ENCODE assay signal across 11 mouse cellular contexts in genomic region chr14:16547492-16548199, GRCm38 (mm10).
DNase-seq lines count a peak whose midpoint lies in the region; ATAC-seq and TF ChIP-seq lines count a peak whose summit lies in the region.
"Had no signal": no experiment of that assay in that cellular context is flagged by ENCODE, and none has a peak within 500 bp of the region (broad histone marks: within the 10 kb centered on the region; RNA-seq: fewer than 3 reads in every experiment).

No protein-coding gene starts in this region.

- no peaks in the 10 kb centered on the region for H3K9me3 ChIP-seq in heart, embryonic 12.5 days (replicated peaks)
- H3K9me3 ChIP-seq in MEL (replicated peaks; ENCODE audit: insufficient read depth, low read length) = no peaks in the 10 kb centered on the region
- no peaks in the 10 kb centered on the region for H3K9me3 ChIP-seq in heart, embryonic 15.5 days (replicated peaks)
- H3K9me3 ChIP-seq: liver, embryonic 13.5 days; midbrain, embryonic 12.5 days had no signal

- TF ChIP-seq CTCF in MEL (IDR thresholded peaks at IDR 0.05 in 2 of 3, conservative IDR thresholded peaks at IDR 0.05 in 1 of 3; ENCODE audit: control insufficient read depth in 1 of 3, insufficient read depth in 1 of 3, low read depth in 2 of 3, low read length in 3 of 3, poor library complexity in 1 of 3, severe bottlenecking in 1 of 3) = no peak

- peaks cover 29% of the 10 kb centered on the region for H3K4me1 ChIP-seq in heart, embryonic 12.5 days (replicated peaks)
- peaks cover 0 to 12% of the 10 kb centered on the region in 2 experiments; a peak in 2 of 4 replicates for H3K4me1 ChIP-seq in MEL (ENCODE audit: control insufficient read depth in 1 of 2, insufficient read depth in 2 of 2, low read length in 2 of 2)
- H3K4me1 ChIP-seq in heart, embryonic 15.5 days (replicated peaks) = peaks cover 27% of the 10 kb centered on the region
- H3K4me1 ChIP-seq: liver, embryonic 13.5 days; midbrain, embryonic 12.5 days had no signal

- intact Hi-C loops in heart, postnatal 25 days (cut with DNase I) = loop anchor here (2.0 kb wide), 1 partner anchor 19 kb away; no protein-coding TSS in a partner anchor

- H3K79me2 ChIP-seq in MEL (ENCODE audit: control insufficient read depth, insufficient read depth, low read length, poor library complexity) = no peaks in the 10 kb centered on the region

- peaks cover 17% of the 10 kb centered on the region for H3K36me3 ChIP-seq in heart, embryonic 12.5 days
- no peaks in the 10 kb centered on the region for H3K36me3 ChIP-seq in MEL (ENCODE audit: control insufficient read depth in 1 of 2, insufficient read depth in 2 of 2, low read length in 2 of 2)
- H3K36me3 ChIP-seq in heart, embryonic 15.5 days = no peaks in the 10 kb centered on the region
- H3K36me3 ChIP-seq: liver, embryonic 13.5 days; midbrain, embryonic 12.5 days had no signal

- peak; percentile 73 to 75 for TF ChIP-seq EP300 in MEL (IDR thresholded peaks at IDR 0.05; ENCODE audit: low read depth in 1 of 2, low read length in 2 of 2)

- peak overlapping the region; percentile 3; the same call in 1 of the 2 replicates for H3K27ac ChIP-seq in heart, embryonic 12.5 days (ENCODE audit: poor library complexity, severe bottlenecking)
- H3K27ac ChIP-seq in MEL (ENCODE audit: control insufficient read depth, low read depth, low read length) = peak overlapping the region; percentile 49; the same call in 1 of the 2 replicates
- H3K27ac ChIP-seq in heart, embryonic 15.5 days = peak overlapping the region; percentile 57
- H3K27ac ChIP-seq: liver, embryonic 13.5 days; midbrain, embryonic 12.5 days had no signal

- H3K4me3 ChIP-seq in heart, embryonic 12.5 days = no peak overlapping the region
- H3K4me3 ChIP-seq in MEL (ENCODE audit: control insufficient read depth in 1 of 2, insufficient read depth in 1 of 2, low read depth in 2 of 2, low read length in 2 of 2) = no peak overlapping the region
- no peak overlapping the region for H3K4me3 ChIP-seq in heart, embryonic 15.5 days
- H3K4me3 ChIP-seq: liver, embryonic 13.5 days; midbrain, embryonic 12.5 days had no signal

- TF ChIP-seq RAD21 in MEL (IDR thresholded peaks at IDR 0.05; ENCODE audit: low read depth, low read length) = no peak

- no peaks in the 10 kb centered on the region for H3K27me3 ChIP-seq in heart, embryonic 12.5 days (replicated peaks)
- no peaks in the 10 kb centered on the region for H3K27me3 ChIP-seq in MEL (ENCODE audit: control insufficient read depth in 1 of 2, insufficient read depth in 2 of 2, low read length in 2 of 2)
- H3K27me3 ChIP-seq in heart, embryonic 15.5 days = no peaks in the 10 kb centered on the region
- H3K27me3 ChIP-seq: liver, embryonic 13.5 days; midbrain, embryonic 12.5 days had no signal

- DNase-seq in heart, postnatal 25 days (ENCODE audit: low spot score) = no peak
- DNase-seq in MEL (ENCODE audit: low read depth, low spot score) = peak; percentile 75
- peak; percentile 15 for DNase-seq in cerebellum, adult 11 months
- DNase-seq in spleen, adult 18-20 months = no peak
- DNase-seq in layer of hippocampus, adult 18-20 months (ENCODE audit: low spot score in 2 of 2) = no peak
- DNase-seq: kidney, adult 11 months; liver, embryonic 13.5 days; lung, postnatal 14 days had no signal

- no peak for TF ChIP-seq POLR2A in MEL (IDR thresholded peaks at IDR 0.05; ENCODE audit: control insufficient read depth in 1 of 2, insufficient read depth in 1 of 2, low read depth in 1 of 2, low read length in 2 of 2, poor library complexity in 1 of 2)

- ATAC-seq in heart, embryonic 12.5 days (ENCODE audit: insufficient number of reproducible peaks, low FRiP score) = no peak
- ATAC-seq in heart, embryonic 15.5 days (replicated peaks; ENCODE audit: insufficient number of reproducible peaks, insufficient read depth, low FRiP score, low read depth) = no peak

- 61% methylated on average over 6 of the region's 6 CpGs for WGBS in heart, embryonic 12.5 days
- 42% methylated on average over 6 of the region's 6 CpGs for WGBS in heart, embryonic 15.5 days

- H3K9ac ChIP-seq in heart, embryonic 12.5 days = no peak overlapping the region
- H3K9ac ChIP-seq in MEL (ENCODE audit: control insufficient read depth, low read depth, low read length, poor library complexity, severe bottlenecking) = no peak overlapping the region
- H3K9ac ChIP-seq in heart, embryonic 15.5 days = no peak overlapping the region
- H3K9ac ChIP-seq: liver, embryonic 13.5 days; midbrain, embryonic 12.5 days had no signal

- no peak overlapping the region for H3K4me2 ChIP-seq in heart, embryonic 12.5 days
- no peak overlapping the region for H3K4me2 ChIP-seq in heart, embryonic 15.5 days
- H3K4me2 ChIP-seq: liver, embryonic 13.5 days; midbrain, embryonic 12.5 days had no signal

TF ChIP-seq in MEL, 35 proteins besides CTCF, POLR2A, EP300 and RAD21:
- no peak for TF ChIP-seq ZMIZ1 (IDR thresholded peaks at IDR 0.05; ENCODE audit: low read depth, low read length)
- no peak for TF ChIP-seq GABPA (IDR thresholded peaks at IDR 0.05; ENCODE audit: low read depth, low read length)
- peak; percentile 68 for TF ChIP-seq ETS1 (IDR thresholded peaks at IDR 0.05; ENCODE audit: low read depth, low read length)
- TF ChIP-seq MAX (IDR thresholded peaks at IDR 0.05; ENCODE audit: low read length) = 0 out of 2 replicates have a peak, but pooled peaks have one; percentile 26
- no peak for TF ChIP-seq POLR2AphosphoS5 (IDR thresholded peaks at IDR 0.05; ENCODE audit: borderline replicate concordance, low read depth, low read length)
- no peak for TF ChIP-seq CHD1 (IDR thresholded peaks at IDR 0.05; ENCODE audit: low read depth, low read length)
- no peak for TF ChIP-seq CHD2 (IDR thresholded peaks at IDR 0.05; ENCODE audit: low read length)
- no peak for TF ChIP-seq E2F4 (IDR thresholded peaks at IDR 0.05; ENCODE audit: borderline replicate concordance, low read depth, low read length)
- no peak for TF ChIP-seq ZNF384 (IDR thresholded peaks at IDR 0.05; ENCODE audit: low read depth, low read length)
- no peak for TF ChIP-seq HCFC1 (IDR thresholded peaks at IDR 0.05; ENCODE audit: low read depth, low read length)
- no peak for TF ChIP-seq ZKSCAN1 (IDR thresholded peaks at IDR 0.05; ENCODE audit: low read depth, low read length)
- no peak for TF ChIP-seq MEF2A (IDR thresholded peaks at IDR 0.05; ENCODE audit: extremely low read depth, insufficient replicate concordance, low read depth, low read length, poor library complexity, severe bottlenecking)
- TF ChIP-seq SIN3A (IDR thresholded peaks at IDR 0.05; ENCODE audit: low read length) = peak; percentile 34; the same call in 1 of the 2 replicates
- no peak for TF ChIP-seq SMC3 (IDR thresholded peaks at IDR 0.05; ENCODE audit: low read depth, low read length)
- no peak for TF ChIP-seq POLR2AphosphoS2 (IDR thresholded peaks at IDR 0.05; ENCODE audit: low read length)
- TF ChIP-seq TAL1 (IDR thresholded peaks at IDR 0.05; ENCODE audit: low read length) = no peak
- TF ChIP-seq MXI1 (IDR thresholded peaks at IDR 0.05; ENCODE audit: low read depth, low read length) = no peak
- TF ChIP-seq NRF1 (IDR thresholded peaks at IDR 0.05; ENCODE audit: insufficient read depth, low read depth, low read length, poor library complexity, severe bottlenecking) = no peak
- no peak for TF ChIP-seq USF2 (IDR thresholded peaks at IDR 0.05; ENCODE audit: borderline replicate concordance in 1 of 2, insufficient read depth in 1 of 2, low read depth in 1 of 2, low read length in 2 of 2)
- no peak for TF ChIP-seq BHLHE40 (IDR thresholded peaks at IDR 0.05; ENCODE audit: borderline replicate concordance, low read depth, low read length)
- no peak for TF ChIP-seq USF1 (IDR thresholded peaks at IDR 0.05; ENCODE audit: low read depth, low read length)
- no peak for TF ChIP-seq ZC3H11A (IDR thresholded peaks at IDR 0.05; ENCODE audit: low read depth, low read length)
- TF ChIP-seq TBP (IDR thresholded peaks at IDR 0.05; ENCODE audit: low read depth, low read length) = no peak
- no peak for TF ChIP-seq UBTF (IDR thresholded peaks at IDR 0.05; ENCODE audit: borderline replicate concordance, insufficient read depth, low read depth, low read length)
- peak; percentile 14; the same call in 1 of the 2 replicates for TF ChIP-seq RCOR1 (IDR thresholded peaks at IDR 0.05; ENCODE audit: low read depth, low read length)
- TF ChIP-seq MAZ (IDR thresholded peaks at IDR 0.05; ENCODE audit: low read depth, low read length) = no peak
- no peak for TF ChIP-seq JUND (IDR thresholded peaks at IDR 0.05; ENCODE audit: low read depth, low read length)
- 0 out of 2 replicates have a peak, but pooled peaks have one; percentile 29 for TF ChIP-seq MYC (IDR thresholded peaks at IDR 0.05; ENCODE audit: low read depth, low read length)
- TF ChIP-seq KAT2A (conservative IDR thresholded peaks at IDR 0.05; ENCODE audit: low read depth, low read length) = no peak
- TF ChIP-seq ELF1 (IDR thresholded peaks at IDR 0.05; ENCODE audit: low read depth, low read length) = no peak
- TF ChIP-seq MYB (IDR thresholded peaks at IDR 0.05; ENCODE audit: low read depth, low read length) = no peak
- TF ChIP-seq TCF12 (IDR thresholded peaks at IDR 0.05; ENCODE audit: low read depth, low read length) = peak; percentile 53
- TF ChIP-seq NELFE (IDR thresholded peaks at IDR 0.05; ENCODE audit: low read depth, low read length) = no peak
- TF ChIP-seq GATA1 (IDR thresholded peaks at IDR 0.05; ENCODE audit: low read depth, low read length) = peak; percentile 81
- TF ChIP-seq MAFK (IDR thresholded peaks at IDR 0.05; ENCODE audit: borderline replicate concordance, low read depth, low read length) = no peak

Comparison
In these comparisons a context has a peak if more than half of its experiments do, and no peak if none do; other contexts are left out.
1. H3K27ac ChIP-seq: peak in every context shown above with its lines; median percentile 57 in heart, embryonic 15.5 days; 49 in MEL; 3 in heart, embryonic 12.5 days.
2. DNase-seq: peak in MEL (single experiment) and cerebellum, adult 11 months (single experiment); none in heart, postnatal 25 days (single experiment), spleen, adult 18-20 months (0 of 2) and layer of hippocampus, adult 18-20 months (0 of 2).